Mouse (Mus musculus): ENCODE data around the gene Lypd3. TPM values are rescaled to one million over a fixed set of nuclear protein-coding genes. Genes with fewer than 3 reads are reported as not detected.

The Lypd3 gene
- polyA plus RNA-seq, 1 experiment = not detected

DNA sequence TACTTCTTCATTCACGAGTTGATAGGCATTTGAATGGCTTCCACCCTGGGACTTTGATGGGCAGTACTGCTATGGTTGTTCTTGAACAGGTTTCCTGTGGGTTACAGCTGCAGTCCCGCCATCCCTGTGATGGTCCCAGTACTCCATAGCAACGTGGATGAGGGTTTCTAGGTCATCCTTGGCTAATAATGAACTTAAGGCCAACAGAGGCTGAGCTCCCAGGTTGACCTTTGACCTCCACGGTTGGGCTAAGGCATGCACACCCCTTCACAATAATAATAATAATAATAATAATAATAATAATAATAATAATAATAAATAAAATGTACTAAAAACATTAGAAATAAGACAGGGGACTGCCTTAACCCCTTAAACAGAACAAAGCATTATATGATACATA, 38.2 kb upstream of the Lypd3 start:
- Histone ChIP-seq H3K4me3 (ENCODE audit: insufficient read depth, low read length) (no peak overlapping the region), H3K27ac (ENCODE audit: insufficient read depth, low read depth, low read length) (no peak overlapping the region), H3K4me1 (ENCODE audit: control insufficient read depth, insufficient read depth, low read length) (peaks cover 23% of the 10 kb centered on the region)
- TF ChIP-seq POLR2A (IDR thresholded peaks at IDR 0.05; ENCODE audit: borderline replicate concordance, low read depth, low read length) = no peak
- no peak for TF ChIP-seq CTCF (IDR thresholded peaks at IDR 0.05; ENCODE audit: low read depth, low read length)

- Histone ChIP-seq H3K27ac (ENCODE audit: insufficient read depth, low read depth, low read length) (no peak overlapping the region), H3K4me1 (ENCODE audit: control insufficient read depth, insufficient read depth, low read length) (peaks cover 22% of the 10 kb centered on the region), H3K4me3 (ENCODE audit: insufficient read depth, low read length) (no peak overlapping the region)
- TF ChIP-seq CTCF (IDR thresholded peaks at IDR 0.05; ENCODE audit: low read depth, low read length) (0 out of 2 replicates have a peak, but pooled peaks have one; percentile 12), POLR2A (IDR thresholded peaks at IDR 0.05; ENCODE audit: borderline replicate concordance, low read depth, low read length) (no peak)
Measured at GRCm38 (mm10) chr7:24599211-24600067, 36.9 kb upstream of the Lypd3 start.

GRCm38 (mm10) chr7:24600941-24601597, 35.3 kb upstream of the Lypd3 start:
- Histone ChIP-seq H3K4me3 (ENCODE audit: insufficient read depth, low read length) (no peak overlapping the region), H3K4me1 (ENCODE audit: control insufficient read depth, insufficient read depth, low read length) (peaks cover 7% of the 10 kb centered on the region), H3K27ac (ENCODE audit: insufficient read depth, low read depth, low read length) (no peak overlapping the region)
- TF ChIP-seq CTCF (IDR thresholded peaks at IDR 0.05; ENCODE audit: low read depth, low read length) (peak; percentile 99), POLR2A (IDR thresholded peaks at IDR 0.05; ENCODE audit: borderline replicate concordance, low read depth, low read length) (no peak)

DNA sequence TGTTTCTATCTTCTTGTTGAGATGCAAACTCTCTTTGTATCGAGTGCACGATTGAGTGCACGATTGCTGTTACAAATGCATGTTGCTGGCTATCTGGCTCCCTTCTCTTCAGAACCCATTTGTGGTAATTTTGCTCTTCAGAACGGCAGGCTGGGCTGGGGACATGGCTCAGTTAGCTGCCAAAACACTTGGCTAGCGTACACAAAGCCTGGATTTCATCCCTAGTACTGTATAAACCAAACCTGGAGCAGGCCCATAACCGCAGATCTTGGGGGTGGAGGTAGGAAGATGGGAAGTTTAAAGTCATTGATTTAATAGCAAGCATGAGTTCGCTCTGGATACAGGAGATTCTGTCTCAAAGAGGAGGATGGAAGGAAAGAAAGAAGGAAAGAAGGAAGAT, 30.8 kb upstream of the Lypd3 start:
- Histone ChIP-seq H3K4me3 (ENCODE audit: insufficient read depth, low read length) (no peak overlapping the region), H3K27ac (ENCODE audit: insufficient read depth, low read depth, low read length) (no peak overlapping the region), H3K4me1 (ENCODE audit: control insufficient read depth, insufficient read depth, low read length) (peaks cover 5% of the 10 kb centered on the region)
- TF ChIP-seq CTCF (IDR thresholded peaks at IDR 0.05; ENCODE audit: low read depth, low read length) = no peak
- no peak for TF ChIP-seq POLR2A (IDR thresholded peaks at IDR 0.05; ENCODE audit: borderline replicate concordance, low read depth, low read length)

- Histone ChIP-seq H3K27ac (ENCODE audit: insufficient read depth, low read depth, low read length) (no peak overlapping the region), H3K4me3 (ENCODE audit: insufficient read depth, low read length) (no peak overlapping the region), H3K4me1 (ENCODE audit: control insufficient read depth, insufficient read depth, low read length) (peaks cover 5% of the 10 kb centered on the region)
- TF ChIP-seq POLR2A (IDR thresholded peaks at IDR 0.05; ENCODE audit: borderline replicate concordance, low read depth, low read length) = no peak
- no peak for TF ChIP-seq CTCF (IDR thresholded peaks at IDR 0.05; ENCODE audit: low read depth, low read length)
Measured at GRCm38 (mm10) chr7:24606046-24606445, 30.3 kb upstream of the Lypd3 start.

GRCm38 (mm10) chr7:24608017-24608416, 28.3 kb upstream of the Lypd3 start:
- no peak for TF ChIP-seq POLR2A (IDR thresholded peaks at IDR 0.05; ENCODE audit: borderline replicate concordance, low read depth, low read length)
- TF ChIP-seq CTCF (IDR thresholded peaks at IDR 0.05; ENCODE audit: low read depth, low read length) = no peak
- peaks cover 9% of the 10 kb centered on the region for H3K4me1 ChIP-seq (ENCODE audit: control insufficient read depth, insufficient read depth, low read length)
- H3K4me3 ChIP-seq (ENCODE audit: insufficient read depth, low read length) = no peak overlapping the region
- no peak overlapping the region for H3K27ac ChIP-seq (ENCODE audit: insufficient read depth, low read depth, low read length)

GRCm38 (mm10) chr7:24608561-24608960, 27.8 kb upstream of the Lypd3 start:
- TF ChIP-seq POLR2A (IDR thresholded peaks at IDR 0.05; ENCODE audit: borderline replicate concordance, low read depth, low read length) = no peak
- no peak for TF ChIP-seq CTCF (IDR thresholded peaks at IDR 0.05; ENCODE audit: low read depth, low read length)
- Histone ChIP-seq H3K4me1 (ENCODE audit: control insufficient read depth, insufficient read depth, low read length) (peaks cover 9% of the 10 kb centered on the region), H3K4me3 (ENCODE audit: insufficient read depth, low read length) (no peak overlapping the region), H3K27ac (ENCODE audit: insufficient read depth, low read depth, low read length) (no peak overlapping the region)

DNA sequence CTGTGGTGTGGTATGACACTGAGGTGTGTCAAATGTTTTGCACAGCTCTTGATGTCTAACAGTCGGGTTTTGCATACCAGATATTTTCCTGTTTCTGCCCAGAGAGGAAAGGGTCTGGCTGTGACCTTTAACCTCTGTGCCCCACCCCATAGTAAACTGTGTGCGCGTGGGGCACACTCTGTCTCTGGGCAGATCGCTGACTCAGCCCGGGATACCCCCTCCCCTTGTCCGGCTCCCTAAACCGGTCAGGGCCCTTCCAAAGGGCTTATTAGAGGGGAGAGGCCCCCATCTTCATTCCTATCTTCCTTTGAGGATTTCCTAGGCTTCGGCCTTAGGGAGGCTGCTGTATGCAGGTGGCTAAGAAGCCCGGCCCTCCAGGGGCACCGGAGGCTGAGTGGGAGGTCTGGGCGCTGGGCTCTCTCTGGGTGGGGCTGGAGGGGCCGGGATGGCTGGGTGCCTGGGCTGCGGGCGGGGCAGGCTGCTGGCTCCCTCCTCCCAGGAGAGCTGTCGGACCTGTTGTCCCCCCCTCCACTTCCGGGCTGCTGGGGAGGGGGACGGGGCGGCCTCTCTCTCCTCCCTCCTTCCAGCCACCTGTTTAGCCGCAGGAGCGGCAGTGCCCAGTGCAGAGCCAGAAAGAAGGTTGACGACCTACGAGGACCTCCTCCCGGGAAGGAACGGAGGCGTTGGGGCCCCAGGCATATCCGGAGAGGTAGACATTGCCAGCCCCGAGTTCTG, 26.0 kb upstream of the Lypd3 start, which contains the start of gene Phldb3:
Gene Phldb3 (plus strand): TSS at position 620 of the 735 bp plus-strand sequence.
- Histone ChIP-seq H3K4me3 (ENCODE audit: insufficient read depth, low read length) (peak within 1 kb of the TSS; percentile 70), H3K27ac (ENCODE audit: insufficient read depth, low read depth, low read length) (no peak within 1 kb of the TSS), H3K4me1 (ENCODE audit: control insufficient read depth, insufficient read depth, low read length) (peaks cover 4% of the 10 kb centered on the region)
- peak; percentile 5; the same call in 1 of the 2 replicates for TF ChIP-seq CTCF (IDR thresholded peaks at IDR 0.05; ENCODE audit: low read depth, low read length)
- no peak for TF ChIP-seq POLR2A (IDR thresholded peaks at IDR 0.05; ENCODE audit: borderline replicate concordance, low read depth, low read length)

DNA sequence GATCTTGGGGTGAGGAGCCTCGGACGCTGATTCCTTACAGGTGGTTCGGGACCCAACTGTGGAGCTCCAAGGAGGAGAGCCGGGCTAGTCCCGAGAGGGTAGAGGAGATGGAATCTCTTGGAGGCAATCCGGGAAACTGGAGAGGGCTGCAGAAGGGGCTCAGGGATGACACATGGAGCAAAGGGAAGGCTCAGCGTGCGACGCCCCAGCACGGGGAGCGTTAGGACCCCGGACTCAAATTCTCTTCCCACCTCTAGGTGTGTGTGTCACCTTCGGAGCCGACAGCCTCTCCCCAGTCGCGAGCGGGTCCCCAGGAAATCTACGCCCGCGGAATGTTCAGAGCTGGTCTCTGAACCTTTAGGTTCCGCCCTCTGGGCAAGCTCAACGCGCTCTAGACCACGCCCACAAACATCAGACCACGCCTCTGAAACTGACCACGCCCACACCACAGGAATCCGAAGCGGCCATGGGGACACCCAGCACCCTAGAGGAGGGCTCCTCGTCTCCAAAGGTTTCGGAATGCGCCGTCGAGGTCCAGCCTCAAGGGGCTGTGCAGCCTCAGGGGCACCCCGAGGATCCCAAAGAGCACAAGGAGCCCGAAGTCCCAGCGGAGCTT, 25.4 kb upstream of the Lypd3 start:
- peaks cover 4% of the 10 kb centered on the region for H3K4me1 ChIP-seq (ENCODE audit: control insufficient read depth, insufficient read depth, low read length)
- peak overlapping the region; percentile 70 for H3K4me3 ChIP-seq (ENCODE audit: insufficient read depth, low read length)
- TF ChIP-seq POLR2A (IDR thresholded peaks at IDR 0.05; ENCODE audit: borderline replicate concordance, low read depth, low read length) (no peak), CTCF (IDR thresholded peaks at IDR 0.05; ENCODE audit: low read depth, low read length) (no peak)
- no peak overlapping the region for H3K27ac ChIP-seq (ENCODE audit: insufficient read depth, low read depth, low read length)

Measured in bone marrow macrophage, adult 2 months (primary cell).